Mouse (Mus musculus) A20 (cell line): ENCODE data around the gene Slc22a6.

Source experiments
- DNase-seq: peaks from one replicate; pipeline ENCODE4 v3.0.0-alpha.2; 2011; ENCODE audit warnings: low read depth, low spot score

Gene Slc22a6

DNA sequence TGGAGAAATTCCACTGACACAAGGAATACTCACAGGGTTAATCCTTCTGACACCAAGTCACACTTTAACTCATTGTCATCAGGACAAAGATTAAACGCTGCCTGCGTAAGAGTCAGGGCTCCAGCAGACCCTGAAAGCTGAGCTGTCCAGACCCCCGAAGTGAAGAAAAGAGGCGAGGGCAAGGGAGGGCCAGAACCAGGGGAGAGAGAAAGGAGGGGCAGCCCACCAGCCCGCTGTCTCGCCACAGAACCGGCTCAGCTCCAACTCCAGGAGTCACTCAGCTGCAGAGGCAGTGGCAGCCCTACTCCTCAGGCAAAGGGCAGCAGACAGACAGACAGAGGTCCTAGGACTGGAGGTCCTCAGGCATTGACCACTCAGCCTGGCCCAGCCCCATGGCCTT lies at the start of gene Slc22a6:
Gene Slc22a6, plus strand, starts transcription at position 136 of the 400 bp plus-strand sequence.
- DNase-seq = no peak

DNA sequence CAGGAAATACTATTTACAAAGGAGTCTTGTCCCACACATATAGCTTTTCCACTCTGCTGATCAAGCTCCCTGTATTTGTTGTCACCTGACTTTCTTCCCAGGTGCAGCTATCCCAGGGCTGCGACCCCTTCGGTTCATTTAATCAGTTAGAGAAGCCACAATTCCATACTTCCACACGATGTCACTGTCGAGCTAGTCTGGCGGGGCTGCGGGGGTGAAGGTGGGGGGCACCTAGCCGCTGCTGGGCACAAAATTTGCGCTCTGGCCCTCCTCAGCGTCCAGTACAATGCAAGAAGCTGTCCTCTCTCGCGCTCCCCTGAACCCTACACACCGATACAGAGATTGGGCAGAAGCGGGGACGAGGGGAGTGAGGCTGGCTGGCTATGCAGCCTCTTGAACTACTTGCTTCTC lies 48.4 kb upstream of the Slc22a6 start:
- no peak for DNase-seq

DNA sequence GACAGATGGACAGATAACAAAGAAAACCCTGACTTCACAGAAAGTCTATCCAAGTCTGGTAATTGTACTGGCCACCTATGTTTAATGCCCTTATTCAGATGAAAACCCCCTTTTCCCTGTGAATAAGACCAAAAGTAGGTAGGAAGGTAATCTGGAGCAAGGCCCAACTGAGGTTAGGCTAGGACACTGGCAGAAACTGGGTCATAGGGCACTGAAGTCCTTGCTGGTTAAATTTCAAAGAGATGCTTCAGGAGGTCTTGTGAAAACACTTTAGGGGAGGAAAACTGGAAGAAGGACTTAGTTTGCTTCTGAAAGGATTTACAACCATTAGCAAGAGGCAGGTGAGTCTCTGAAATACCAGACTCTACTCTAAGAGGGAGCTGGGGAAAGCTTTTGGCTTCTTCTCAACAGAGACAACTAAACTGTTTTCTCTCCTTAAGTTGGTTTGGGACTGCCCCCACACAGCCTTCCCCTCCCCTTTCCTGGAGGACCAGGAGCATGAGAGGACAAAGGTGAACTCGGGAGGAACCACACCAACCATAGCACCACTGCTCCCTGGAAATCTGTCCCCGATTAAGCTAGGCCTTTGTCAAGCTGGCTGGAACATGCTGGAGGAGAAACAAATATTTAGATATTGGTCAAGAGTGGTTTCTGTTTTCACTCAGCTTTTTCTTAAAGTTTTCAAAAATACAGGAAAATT lies 47.3 kb upstream of the Slc22a6 start:
- DNase-seq = no peak

DNA sequence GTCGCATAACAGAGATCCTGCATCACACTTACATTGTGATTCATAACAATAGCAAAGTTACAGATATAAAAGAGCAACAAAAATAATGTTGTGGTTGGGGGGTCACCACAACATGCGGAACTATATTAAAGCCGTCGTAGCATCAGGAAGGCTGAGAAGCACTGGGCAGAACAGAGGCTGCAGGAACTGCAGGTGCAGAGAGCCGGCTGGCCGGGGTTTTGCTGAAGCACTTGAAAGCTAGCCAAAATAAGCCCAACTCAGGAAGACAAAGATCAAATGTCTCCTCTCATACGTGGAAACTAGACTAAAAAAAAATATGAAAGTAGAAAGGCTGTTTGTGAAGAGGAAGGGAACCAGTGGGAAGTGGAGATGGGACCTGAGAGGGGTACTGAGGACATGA lies 46.1 kb upstream of the Slc22a6 start:
- peak; percentile 58 for DNase-seq

DNA sequence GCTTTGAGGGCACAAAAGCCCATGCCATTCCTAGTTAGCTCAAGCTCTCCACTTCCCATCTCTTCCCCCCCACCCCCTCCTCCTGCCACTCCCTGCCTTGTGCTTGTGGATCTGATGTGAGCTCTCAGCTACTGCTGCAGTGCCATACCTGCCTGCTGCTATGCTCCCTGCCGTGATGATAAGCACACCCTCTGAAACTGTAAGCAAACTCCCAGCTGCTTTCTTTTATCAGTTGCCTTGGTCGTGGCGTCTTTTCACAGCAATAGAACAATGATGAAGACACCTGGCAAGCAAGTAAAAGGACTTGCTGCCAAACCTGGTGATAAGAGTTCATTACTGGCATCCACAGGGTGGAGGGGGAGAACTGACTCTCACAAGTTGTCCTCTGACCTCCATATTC lies 45.4 kb upstream of the Slc22a6 start:
- no peak for DNase-seq

DNA sequence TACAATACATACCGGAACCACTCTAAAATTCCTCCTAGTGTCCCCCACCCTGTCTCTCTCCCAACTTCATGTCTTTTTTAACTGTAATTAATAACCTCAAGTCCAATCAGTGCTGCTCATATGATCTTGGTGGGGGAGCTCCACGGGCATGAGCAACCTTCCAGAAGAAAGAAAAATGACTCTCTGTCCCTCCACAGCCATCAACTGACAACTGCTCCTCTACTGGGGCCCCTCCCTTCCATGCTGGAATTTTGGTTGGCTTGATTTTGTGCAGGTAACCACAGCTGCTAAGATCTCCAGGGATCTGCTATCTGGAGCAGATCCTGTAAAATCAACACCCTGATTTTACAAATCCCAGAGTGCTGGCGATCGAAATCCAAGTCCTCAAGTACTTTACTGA lies 40.4 kb upstream of the Slc22a6 start:
- DNase-seq = no peak

DNA sequence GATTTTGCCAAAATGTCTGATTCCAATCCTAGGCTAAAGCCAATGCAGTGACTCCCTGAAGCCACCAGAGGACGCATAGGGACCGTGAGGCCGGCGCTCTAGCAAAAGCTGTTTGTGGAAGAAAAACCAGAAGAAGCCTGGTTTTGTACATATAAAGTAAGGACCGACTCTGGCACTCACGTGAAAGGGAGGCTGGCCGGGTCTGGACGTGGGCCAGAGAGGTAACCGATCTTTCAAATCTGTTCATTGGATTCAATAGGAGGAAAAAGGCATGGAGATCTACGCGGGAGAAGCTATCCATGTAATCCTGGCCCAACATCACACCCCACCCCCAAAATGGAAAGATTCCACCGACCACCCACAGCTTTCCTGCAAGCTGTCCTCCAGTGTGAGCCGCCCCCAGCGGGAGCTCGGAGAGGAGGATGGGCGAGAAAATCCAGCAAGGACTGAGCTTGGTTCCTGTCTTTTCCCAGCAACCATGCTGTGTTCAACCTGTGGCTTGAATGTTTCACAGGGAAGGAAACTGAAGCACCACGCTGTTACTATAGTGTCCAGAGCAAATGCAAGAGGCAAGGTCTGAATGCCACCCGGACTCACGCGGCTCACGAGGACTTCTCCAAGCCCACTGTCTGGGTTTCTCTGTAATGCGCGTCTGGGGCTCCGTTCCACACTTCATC lies 39.4 kb upstream of the Slc22a6 start:
- peak; percentile 56 for DNase-seq

DNA sequence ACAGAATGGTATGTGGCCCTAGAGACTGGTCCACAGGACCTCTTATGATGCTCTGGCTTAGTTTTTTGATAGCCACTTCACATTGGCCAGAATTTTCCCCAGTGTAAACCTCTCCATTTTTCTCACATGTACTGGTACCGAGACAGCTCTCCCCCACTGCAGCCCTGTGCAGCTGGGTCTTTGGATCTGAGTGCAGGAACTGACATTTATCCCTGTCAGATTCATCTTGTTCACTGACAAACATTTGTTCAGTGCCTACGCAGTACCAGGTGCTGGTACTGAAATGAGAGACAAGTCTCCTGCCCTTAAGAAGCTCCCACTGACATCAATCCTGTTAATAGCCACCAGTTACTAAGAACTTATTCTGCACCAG lies 38.9 kb upstream of the Slc22a6 start:
- no peak for DNase-seq

DNA sequence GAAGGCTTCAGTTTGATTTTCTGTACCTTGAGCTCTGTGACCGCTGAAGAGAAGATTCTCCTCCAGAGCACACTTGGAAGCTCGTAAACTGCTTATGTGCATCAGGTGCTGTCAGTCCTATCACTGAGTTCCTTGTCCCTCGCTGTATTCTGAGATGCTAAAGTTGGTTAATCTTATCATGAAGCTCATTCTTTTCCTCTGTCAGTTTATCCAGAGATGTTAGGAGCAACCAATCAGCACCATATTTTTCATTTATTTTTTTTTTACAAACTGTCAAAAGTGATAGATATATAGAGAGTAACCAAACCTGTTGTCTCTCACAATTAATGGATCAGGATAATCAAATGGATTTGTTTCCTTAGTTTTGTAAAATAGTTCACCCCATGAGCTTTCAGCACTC lies 32.5 kb upstream of the Slc22a6 start:
- no peak for DNase-seq

DNA sequence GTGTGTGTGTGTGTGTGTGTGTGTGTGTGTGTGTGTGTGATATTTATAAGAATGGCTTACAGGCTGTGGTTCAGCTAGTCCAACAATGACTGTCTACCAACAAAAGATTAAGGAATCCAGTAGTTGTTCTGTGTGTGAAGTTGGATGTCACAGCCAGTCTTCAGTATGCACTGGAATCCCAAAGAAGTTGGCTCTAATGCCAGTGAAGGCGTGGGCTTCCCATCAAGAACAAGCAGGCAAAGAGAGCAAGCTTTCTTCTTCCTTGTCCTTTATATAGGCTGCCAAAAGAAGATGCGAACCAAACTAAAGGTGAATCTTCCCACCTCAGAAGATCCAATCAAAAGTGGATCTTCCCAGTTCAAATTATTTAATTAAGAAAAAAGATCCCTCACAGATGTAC lies 31.9 kb upstream of the Slc22a6 start:
- no peak for DNase-seq

DNA sequence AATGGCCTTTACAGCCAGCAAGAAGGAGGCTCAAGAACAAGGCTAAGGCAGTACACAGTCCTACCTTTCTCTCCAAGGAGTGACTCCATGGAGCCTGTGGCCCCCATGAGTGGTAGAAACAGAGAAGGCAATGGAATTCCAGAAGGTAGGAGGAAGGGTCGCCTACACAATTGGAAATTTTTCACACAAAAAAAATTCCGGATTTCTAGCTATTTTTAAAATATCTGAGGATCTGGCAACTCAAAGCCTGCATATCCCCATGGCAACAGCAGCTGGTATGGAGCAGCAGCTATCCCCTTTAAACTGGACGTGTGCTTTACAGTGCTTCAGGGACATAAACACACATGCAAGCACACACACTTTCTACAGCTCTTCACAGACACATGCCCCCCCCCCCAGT lies 31.5 kb upstream of the Slc22a6 start:
- DNase-seq = no peak

DNA sequence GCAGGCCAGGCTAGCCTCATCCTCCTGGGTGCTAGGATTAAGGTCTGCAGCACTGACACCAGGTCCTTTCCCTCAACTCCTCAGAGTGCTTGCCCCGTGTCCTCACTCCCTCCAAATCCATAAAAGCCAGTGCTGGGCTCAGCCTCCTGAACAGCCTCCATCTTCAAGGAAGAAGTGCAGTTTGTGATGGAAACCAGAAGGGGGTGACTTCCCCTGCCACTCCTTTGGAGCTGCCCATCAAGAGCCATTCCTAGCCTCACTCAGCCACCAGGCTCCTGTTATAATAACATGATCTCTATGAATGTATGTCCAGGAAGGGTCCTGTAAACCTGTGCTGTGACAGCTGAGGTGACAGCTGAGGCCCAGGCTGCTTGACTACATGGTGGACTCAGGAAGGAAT lies 30.5 kb upstream of the Slc22a6 start:
- DNase-seq = no peak

DNA sequence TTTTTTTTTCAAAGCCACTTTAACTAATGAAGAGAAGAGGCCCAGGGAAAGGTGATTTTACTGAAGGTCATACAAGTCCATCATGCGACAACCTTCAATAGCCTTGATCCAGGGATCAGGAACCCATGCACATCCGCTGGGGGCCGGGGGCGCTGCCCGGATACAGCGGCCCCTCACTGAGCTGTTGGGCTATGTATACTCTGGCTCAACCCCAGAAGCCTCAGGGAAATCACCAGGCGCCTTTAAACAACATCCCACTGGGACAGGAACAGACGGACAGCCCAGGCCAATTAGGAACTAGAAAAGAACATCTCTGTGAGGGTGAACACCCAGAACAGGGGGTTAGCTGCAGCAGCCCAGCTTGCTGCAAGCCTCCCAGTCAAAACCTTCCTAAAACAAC lies 26.9 kb upstream of the Slc22a6 start, which contains the start of gene Slc22a8:
Gene Slc22a8, plus strand, starts transcription at position 301 of the 400 bp plus-strand sequence.
- DNase-seq = no peak

DNA sequence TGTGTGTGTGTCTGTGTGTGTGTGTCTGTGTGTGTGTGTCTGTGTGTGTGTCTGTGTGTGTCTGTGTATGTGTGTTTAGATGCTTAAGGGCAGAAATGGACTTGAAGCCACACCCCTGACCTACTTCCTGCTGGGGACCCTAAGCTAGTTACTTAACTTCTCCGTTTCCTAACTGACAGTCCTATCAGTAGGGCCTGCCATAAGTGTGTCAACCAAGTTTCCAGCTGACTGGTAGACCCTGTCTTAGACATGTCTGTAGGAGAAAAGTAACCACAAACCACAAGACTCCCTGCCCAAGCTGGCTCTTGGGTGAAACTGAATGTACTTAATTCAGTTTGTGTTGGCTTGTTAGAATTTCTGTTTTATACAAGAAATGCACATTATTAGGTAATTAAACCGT lies 25.7 kb upstream of the Slc22a6 start:
- peak; percentile 34 for DNase-seq

DNA sequence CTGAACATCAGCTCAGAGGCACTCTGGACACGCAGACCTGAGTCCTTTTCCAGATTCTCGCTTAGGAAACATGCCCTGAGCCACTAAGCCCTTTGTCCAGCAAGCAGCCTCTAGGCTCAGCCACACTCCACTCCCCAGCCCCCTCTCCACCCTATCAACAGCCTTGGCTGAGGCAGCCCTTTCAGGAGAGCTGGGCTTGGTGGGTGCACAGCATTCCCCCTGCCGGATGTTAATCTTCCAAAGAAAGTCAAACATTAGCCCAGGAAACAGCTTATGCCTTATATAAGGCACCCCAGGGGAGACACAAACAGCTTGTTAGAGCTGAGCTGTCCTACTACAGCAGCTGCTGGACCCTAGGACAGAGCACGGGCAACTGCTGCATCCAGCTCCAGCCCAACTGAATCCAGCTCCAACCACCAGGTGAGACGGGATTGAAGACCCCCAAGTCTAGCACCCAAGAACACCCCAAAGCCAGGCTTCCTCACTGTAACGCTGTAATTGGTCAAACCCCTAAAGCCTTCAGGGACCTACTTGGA lies 24.9 kb upstream of the Slc22a6 start:
- DNase-seq = no peak

DNA sequence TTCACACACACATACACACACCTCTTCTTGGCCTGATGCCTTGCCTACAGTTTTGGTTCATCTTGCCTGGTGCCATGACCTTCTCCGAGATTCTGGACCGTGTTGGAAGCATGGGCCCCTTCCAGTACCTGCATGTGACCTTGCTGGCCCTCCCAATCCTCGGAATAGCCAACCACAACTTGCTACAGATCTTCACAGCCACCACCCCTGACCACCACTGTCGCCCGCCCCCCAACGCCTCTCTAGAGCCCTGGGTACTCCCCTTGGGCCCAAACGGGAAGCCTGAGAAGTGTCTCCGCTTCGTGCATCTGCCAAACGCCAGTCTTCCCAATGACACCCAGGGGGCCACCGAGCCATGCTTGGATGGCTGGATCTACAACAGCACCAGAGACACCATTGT lies 24.0 kb upstream of the Slc22a6 start:
- DNase-seq = no peak

DNA sequence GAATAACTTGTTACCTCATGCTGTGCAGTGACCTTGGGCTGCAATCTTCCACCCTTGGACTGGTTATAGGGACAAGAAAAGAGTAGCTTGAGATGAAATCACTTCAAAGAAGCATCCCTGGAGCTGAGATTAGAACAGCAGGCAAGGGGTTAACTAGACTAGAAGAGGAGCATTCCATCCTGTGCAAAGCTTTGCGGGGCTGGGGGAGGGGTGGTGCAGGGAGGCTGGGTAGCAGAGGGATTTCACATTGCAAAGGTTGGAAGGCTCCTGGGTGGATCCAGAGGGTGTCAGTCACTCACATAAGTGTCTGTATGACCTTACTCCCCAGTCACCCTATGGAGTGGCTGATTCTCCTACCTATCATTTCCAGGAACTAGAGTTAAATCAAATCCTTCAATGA lies 23.3 kb upstream of the Slc22a6 start:
- no peak for DNase-seq

DNA sequence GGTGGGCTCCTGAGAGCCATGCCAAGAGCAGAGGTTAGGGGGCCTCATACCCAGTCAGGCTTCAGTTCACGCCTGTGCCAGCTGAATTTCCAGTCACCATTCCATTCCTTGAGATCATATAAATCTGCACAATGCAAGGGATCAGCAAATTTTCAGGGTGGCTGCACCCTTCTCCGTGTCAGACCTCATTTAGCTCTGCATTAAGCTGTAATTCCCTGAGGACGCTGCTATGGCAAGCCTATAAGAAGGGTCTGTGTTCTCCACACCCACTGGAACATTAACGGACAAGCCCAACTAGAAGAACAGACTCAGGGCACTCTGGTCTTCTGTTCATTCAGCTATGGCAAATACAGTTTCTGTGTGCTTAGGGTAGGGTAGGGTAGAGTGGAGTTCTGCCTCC lies 20.6 kb upstream of the Slc22a6 start:
- no peak for DNase-seq

DNA sequence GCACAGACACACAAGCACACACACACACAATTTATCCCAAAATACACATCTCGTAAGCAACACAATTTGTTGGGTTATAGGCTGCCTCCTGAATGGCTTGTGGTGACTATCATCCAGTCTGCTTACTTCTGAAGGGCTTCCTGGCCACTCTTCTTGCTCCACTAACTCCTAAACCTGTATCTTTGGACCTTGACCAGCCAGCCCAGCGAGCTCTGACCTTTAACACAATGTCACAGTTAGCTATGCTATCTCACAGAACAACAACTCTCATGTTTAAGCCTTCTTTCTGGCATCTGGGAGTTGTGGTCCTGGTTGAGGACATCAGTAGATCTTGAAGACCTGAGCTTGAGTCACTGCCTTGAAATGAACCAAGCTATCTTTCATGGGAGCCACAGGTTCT lies 18.6 kb upstream of the Slc22a6 start:
- no peak for DNase-seq

DNA sequence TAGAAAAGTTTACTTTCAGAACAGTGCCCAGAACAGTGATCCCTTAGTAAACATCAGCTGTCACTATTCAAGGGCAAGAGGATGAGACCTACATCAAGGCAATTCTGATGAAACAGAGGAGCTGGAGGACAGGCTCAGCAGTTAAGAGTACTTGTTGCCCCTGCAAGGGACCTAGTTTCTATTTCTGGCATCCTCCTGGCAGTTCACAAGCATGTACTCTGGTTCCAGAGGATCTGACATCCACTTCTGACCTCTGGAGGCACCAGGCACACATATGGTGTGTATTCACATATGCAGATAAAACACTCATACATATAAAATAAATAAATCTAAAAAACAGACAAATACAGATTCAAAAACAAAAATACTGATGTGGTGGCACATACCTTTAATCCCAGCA lies 15.9 kb upstream of the Slc22a6 start:
- DNase-seq = no peak

DNA sequence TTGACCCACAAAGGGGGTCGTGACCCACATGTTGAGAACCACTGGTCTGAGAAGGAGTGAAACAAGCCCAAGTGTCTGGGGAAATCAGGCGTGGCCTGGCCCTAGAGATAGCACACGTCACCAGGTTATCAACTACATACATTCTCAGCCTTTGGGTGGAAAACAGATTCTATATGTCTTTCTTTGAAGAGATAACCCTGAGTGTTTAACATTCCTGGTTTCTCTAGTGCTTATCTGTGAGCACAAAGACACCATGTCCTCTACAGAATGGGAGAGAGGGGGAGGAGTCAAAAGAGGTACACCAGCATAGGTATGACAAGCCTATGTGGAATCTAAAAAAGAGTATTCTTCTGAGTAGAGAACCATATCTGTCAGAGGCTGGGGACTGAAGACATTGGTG lies 14.9 kb upstream of the Slc22a6 start:
- no peak for DNase-seq

DNA sequence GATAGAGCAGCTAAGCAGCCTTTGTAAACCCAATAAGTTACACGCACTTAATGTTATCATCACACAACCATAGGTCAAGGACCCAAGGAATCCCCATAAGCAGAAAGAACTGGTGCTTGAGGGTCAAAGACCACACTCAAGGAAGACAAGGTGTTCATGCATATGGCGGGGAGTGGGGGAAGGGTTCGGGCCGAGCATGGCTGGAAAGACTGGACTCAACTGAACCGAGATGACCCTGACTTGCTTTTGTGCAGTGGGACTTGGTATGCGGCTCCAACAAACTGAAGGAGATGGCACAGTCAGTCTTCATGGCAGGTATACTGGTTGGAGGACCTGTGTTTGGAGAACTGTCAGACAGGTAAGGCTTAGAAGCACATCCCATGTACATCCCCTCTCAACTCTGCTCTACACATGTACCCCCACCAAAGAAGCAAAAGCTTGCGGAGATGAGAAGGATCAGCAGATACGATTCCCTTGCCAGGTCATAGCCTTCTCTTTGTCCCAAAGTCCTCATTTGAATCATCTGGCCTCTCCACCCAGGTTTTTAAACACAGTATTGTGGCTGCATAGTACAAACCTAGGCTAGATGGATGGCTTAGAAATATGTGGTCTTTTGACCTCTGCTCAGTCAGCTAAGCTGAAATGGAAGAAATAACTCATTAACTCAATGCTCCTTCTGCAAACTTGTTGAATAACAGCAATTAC lies 13.2 kb upstream of the Slc22a6 start:
- DNase-seq = no peak

DNA sequence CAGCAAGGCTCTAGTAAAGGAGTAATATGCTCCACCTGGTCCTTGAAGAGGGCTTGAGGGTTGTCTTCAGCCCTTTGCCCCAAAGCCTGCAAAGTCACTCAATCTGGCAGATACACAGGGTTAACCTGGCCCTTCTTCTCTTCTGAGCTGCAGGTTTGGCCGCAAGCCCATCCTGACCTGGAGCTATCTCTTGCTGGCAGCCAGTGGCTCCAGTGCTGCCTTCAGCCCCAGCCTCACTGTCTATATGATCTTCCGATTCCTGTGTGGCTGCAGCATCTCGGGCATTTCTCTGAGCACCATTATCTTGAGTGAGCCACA lies 12.6 kb upstream of the Slc22a6 start:
- no peak for DNase-seq
